Mouse (Mus musculus): ENCODE measurements around the gene Ppm1b. TPM values are rescaled to one million over a fixed set of nuclear protein-coding genes. Genes with fewer than 3 reads are reported as not detected.

The Ppm1b gene
- polyA plus RNA-seq, 1 experiment from 2014 or later, result 73.0 TPM

- no peak overlapping the region for H3K4me2 ChIP-seq (ENCODE audit: low read length)
- H3K9me3 ChIP-seq (ENCODE audit: control insufficient read depth, low read length), result no peaks in the 10 kb centered on the region
- no peak for ATAC-seq (ENCODE audit: insufficient number of reproducible peaks, insufficient read depth, low FRiP score, low read depth)
- H3K36me3 ChIP-seq (ENCODE audit: control insufficient read depth, insufficient read depth, low read length), result peaks cover 16% of the 10 kb centered on the region
- 58% methylated on average over 6 of the region's 6 CpGs for WGBS
- no peak overlapping the region for H3K4me3 ChIP-seq (ENCODE audit: control insufficient read depth in 1 of 2, insufficient read depth in 1 of 2, low read depth in 1 of 2, low read length in 2 of 2)
- H3K27me3 ChIP-seq (ENCODE audit: control insufficient read depth, insufficient read depth, low read length), result no peaks in the 10 kb centered on the region
- H3K9ac ChIP-seq (ENCODE audit: low read length), result no peak overlapping the region
- peaks cover 3 to 10% of the 10 kb centered on the region in 2 experiments; a peak in 3 of 4 replicates for H3K4me1 ChIP-seq (ENCODE audit: control insufficient read depth in 2 of 2, insufficient read depth in 2 of 2, low read length in 2 of 2)
- H3K27ac ChIP-seq (replicated peaks in 1 of 2; ENCODE audit: control insufficient read depth in 1 of 2, insufficient read depth in 1 of 2, low read depth in 2 of 2, low read length in 2 of 2), result no peak overlapping the region
Measured at GRCm38 (mm10) chr17:84995844-84996243, 39.3 kb downstream of the Ppm1b start.

DNA sequence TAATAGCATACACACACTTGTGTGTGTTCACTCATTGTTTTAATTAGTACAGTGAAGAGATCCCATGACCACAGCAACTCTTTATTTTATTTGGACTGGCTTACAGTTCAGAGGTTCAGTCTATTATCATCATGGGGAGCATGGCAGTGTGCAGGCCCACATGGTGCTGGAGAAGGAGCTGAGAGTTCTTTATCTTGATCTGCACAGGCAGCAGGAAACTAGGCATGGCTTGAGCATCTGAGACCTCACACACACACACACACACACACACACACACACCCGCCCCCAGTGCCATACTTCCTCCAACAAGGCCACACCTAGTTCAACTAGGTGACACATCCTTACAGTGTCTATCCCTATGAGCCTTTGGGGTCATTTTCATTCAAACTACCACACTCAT is 41.1 kb downstream of the Ppm1b start:
- Histone ChIP-seq H3K9ac (ENCODE audit: low read length) (no peak overlapping the region), H3K27me3 (ENCODE audit: control insufficient read depth, insufficient read depth, low read length) (no peaks in the 10 kb centered on the region), H3K4me2 (ENCODE audit: low read length) (no peak overlapping the region), H3K27ac (replicated peaks in 1 of 2; ENCODE audit: control insufficient read depth in 1 of 2, insufficient read depth in 1 of 2, low read depth in 2 of 2, low read length in 2 of 2) (no peak overlapping the region), H3K4me3 (ENCODE audit: control insufficient read depth in 1 of 2, insufficient read depth in 1 of 2, low read depth in 1 of 2, low read length in 2 of 2) (no peak overlapping the region), H3K4me1 (ENCODE audit: control insufficient read depth in 2 of 2, insufficient read depth in 2 of 2, low read length in 2 of 2) (peaks cover 3 to 10% of the 10 kb centered on the region in 2 experiments; a peak in 3 of 4 replicates), H3K9me3 (ENCODE audit: control insufficient read depth, low read length) (no peaks in the 10 kb centered on the region), H3K36me3 (ENCODE audit: control insufficient read depth, insufficient read depth, low read length) (peaks cover 16% of the 10 kb centered on the region)
- ATAC-seq (ENCODE audit: insufficient number of reproducible peaks, insufficient read depth, low FRiP score, low read depth), result no peak
- 81% methylated on average over 1 of the region's 1 CpGs for WGBS

DNA sequence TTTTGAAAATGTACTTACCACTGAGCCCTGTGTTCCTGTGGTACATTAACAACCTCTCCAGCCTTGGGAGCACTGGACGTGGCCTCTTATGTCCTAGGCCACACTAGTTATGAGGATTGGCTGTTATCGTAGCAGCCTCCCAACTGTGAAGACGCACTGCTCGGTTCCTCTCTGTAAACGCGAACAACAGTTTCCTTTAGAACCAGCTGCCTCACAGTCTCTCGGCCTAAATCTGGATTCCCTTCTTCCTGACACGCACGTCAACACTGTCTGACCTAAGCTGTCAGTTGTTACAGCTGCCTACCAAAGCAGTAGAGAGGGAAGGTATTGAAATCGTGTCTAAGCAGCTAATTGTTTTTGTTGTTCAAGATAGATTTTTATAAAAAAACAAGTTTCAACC is 43.1 kb downstream of the Ppm1b start:
- Histone ChIP-seq H3K4me1 (ENCODE audit: control insufficient read depth in 2 of 2, insufficient read depth in 2 of 2, low read length in 2 of 2) (peaks cover 3 to 10% of the 10 kb centered on the region in 2 experiments; a peak in 3 of 4 replicates), H3K36me3 (ENCODE audit: control insufficient read depth, insufficient read depth, low read length) (peaks cover 15% of the 10 kb centered on the region), H3K9ac (ENCODE audit: low read length) (no peak overlapping the region; the same call in 1 of the 2 replicates), H3K4me2 (ENCODE audit: low read length) (no peak overlapping the region; the same call in 1 of the 2 replicates), H3K4me3 (ENCODE audit: control insufficient read depth in 1 of 2, insufficient read depth in 1 of 2, low read depth in 1 of 2, low read length in 2 of 2) (no peak overlapping the region), H3K9me3 (ENCODE audit: control insufficient read depth, low read length) (no peaks in the 10 kb centered on the region), H3K27me3 (ENCODE audit: control insufficient read depth, insufficient read depth, low read length) (no peaks in the 10 kb centered on the region), H3K27ac (replicated peaks in 1 of 2; ENCODE audit: control insufficient read depth in 1 of 2, insufficient read depth in 1 of 2, low read depth in 2 of 2, low read length in 2 of 2) (0 out of 4 replicates have a peak overlapping the region, but pooled peaks of 1 of the 2 experiments have one; percentile 12)
- ATAC-seq (ENCODE audit: insufficient number of reproducible peaks, insufficient read depth, low FRiP score, low read depth), result no peak
- 22% methylated on average over 10 of the region's 10 CpGs for WGBS

DNA sequence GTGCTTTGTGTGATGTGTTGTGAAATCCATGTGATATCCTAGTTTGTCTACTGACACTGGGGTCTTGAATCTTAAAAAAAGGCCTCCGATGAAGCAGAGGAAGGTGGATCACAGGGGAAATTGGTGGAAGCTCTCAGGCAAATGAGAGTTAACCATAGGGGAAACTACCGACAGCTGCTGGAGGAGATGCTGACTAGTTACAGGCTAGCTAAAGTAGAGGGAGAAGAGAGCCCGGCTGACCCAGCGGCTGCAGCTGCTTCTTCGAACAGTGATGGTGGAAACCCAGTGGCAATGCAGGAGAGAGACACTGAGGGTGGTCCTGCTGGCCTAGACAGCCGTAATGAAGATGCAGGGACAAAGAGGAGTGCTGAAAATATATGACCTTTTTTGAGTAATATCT is 56.9 kb downstream of the Ppm1b start:
- H3K27ac ChIP-seq (replicated peaks in 1 of 2; ENCODE audit: control insufficient read depth in 1 of 2, insufficient read depth in 1 of 2, low read depth in 2 of 2, low read length in 2 of 2), result no peak overlapping the region
- H3K9me3 ChIP-seq (ENCODE audit: control insufficient read depth, low read length), result no peaks in the 10 kb centered on the region
- no peak overlapping the region for H3K9ac ChIP-seq (ENCODE audit: low read length)
- H3K36me3 ChIP-seq (ENCODE audit: control insufficient read depth, insufficient read depth, low read length), result peaks cover 33% of the 10 kb centered on the region
- H3K27me3 ChIP-seq (ENCODE audit: control insufficient read depth, insufficient read depth, low read length), result no peaks in the 10 kb centered on the region
- no peak overlapping the region for H3K4me3 ChIP-seq (ENCODE audit: control insufficient read depth in 1 of 2, insufficient read depth in 1 of 2, low read depth in 1 of 2, low read length in 2 of 2)
- H3K4me1 ChIP-seq (ENCODE audit: control insufficient read depth in 2 of 2, insufficient read depth in 2 of 2, low read length in 2 of 2), result no peaks in the 10 kb centered on the region; a peak in 1 of 4 replicates
- no peak overlapping the region for H3K4me2 ChIP-seq (ENCODE audit: low read length)
- WGBS, result 91% methylated on average over 6 of the region's 6 CpGs
- ATAC-seq (ENCODE audit: insufficient number of reproducible peaks, insufficient read depth, low FRiP score, low read depth), result no peak

DNA sequence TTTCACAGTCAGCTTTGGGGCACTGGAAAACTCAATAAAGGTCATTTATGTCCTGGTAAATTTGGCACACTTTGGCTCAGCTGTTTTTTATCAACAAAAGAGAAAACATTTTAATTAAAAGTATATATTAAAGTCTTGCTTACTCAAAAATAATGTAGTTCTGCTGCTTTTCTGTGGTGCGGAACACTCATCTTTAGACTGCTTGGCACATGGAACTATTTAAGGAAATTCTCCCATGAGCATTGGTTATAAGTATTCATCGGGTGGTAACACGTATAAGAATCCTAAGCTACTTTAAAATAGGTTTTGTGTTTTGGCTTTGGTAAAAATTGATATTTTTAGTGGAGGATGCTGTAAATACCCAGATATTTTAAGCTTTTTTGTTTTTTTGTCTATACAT is 58.1 kb downstream of the Ppm1b start:
- H3K4me1 ChIP-seq (ENCODE audit: control insufficient read depth in 2 of 2, insufficient read depth in 2 of 2, low read length in 2 of 2), result no peaks in the 10 kb centered on the region; a peak in 2 of 4 replicates
- WGBS, result 97% methylated on average over 3 of the region's 3 CpGs
- no peak overlapping the region for H3K4me2 ChIP-seq (ENCODE audit: low read length)
- no peaks in the 10 kb centered on the region for H3K27me3 ChIP-seq (ENCODE audit: control insufficient read depth, insufficient read depth, low read length)
- no peak overlapping the region for H3K4me3 ChIP-seq (ENCODE audit: control insufficient read depth in 1 of 2, insufficient read depth in 1 of 2, low read depth in 1 of 2, low read length in 2 of 2)
- H3K9ac ChIP-seq (ENCODE audit: low read length), result no peak overlapping the region
- H3K27ac ChIP-seq (replicated peaks in 1 of 2; ENCODE audit: control insufficient read depth in 1 of 2, insufficient read depth in 1 of 2, low read depth in 2 of 2, low read length in 2 of 2), result no peak overlapping the region
- ATAC-seq (ENCODE audit: insufficient number of reproducible peaks, insufficient read depth, low FRiP score, low read depth), result no peak
- H3K36me3 ChIP-seq (ENCODE audit: control insufficient read depth, insufficient read depth, low read length), result peaks cover 30% of the 10 kb centered on the region
- no peaks in the 10 kb centered on the region for H3K9me3 ChIP-seq (ENCODE audit: control insufficient read depth, low read length)

DNA sequence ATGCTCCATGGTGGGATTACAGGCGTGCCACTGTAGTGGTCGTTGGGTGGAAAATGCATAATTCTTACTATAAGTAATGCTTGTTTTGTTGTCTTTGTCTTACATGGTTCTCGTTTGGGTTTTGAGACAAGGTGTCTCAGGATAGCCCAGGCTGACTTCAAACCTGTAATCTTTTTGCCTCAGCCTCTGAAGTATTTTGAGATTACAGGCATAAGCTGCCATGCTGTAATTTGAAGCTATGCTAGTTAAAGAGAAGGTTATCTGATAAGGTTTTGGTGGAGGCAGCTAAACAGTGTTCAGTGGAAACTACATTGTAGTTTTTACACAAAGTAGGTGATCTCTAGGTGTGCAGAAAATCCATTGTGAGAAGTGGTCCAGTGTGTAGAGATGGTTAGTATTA is 61.8 kb downstream of the Ppm1b start:
- H3K36me3 ChIP-seq (ENCODE audit: control insufficient read depth, insufficient read depth, low read length), result 0 out of 2 replicates have a peak, but pooled peaks cover 8% of the 10 kb centered on the region
- H3K9me3 ChIP-seq (ENCODE audit: control insufficient read depth, low read length), result no peaks in the 10 kb centered on the region
- no peak for ATAC-seq (ENCODE audit: insufficient number of reproducible peaks, insufficient read depth, low FRiP score, low read depth)
- H3K27ac ChIP-seq (replicated peaks in 1 of 2; ENCODE audit: control insufficient read depth in 1 of 2, insufficient read depth in 1 of 2, low read depth in 2 of 2, low read length in 2 of 2), result no peak overlapping the region
- H3K27me3 ChIP-seq (ENCODE audit: control insufficient read depth, insufficient read depth, low read length), result no peaks in the 10 kb centered on the region
- WGBS, result 82% methylated on average over 3 of the region's 3 CpGs
- no peaks in the 10 kb centered on the region; a peak in 2 of 4 replicates for H3K4me1 ChIP-seq (ENCODE audit: control insufficient read depth in 2 of 2, insufficient read depth in 2 of 2, low read length in 2 of 2)
- no peak overlapping the region for H3K4me3 ChIP-seq (ENCODE audit: control insufficient read depth in 1 of 2, insufficient read depth in 1 of 2, low read depth in 1 of 2, low read length in 2 of 2)
- no peak overlapping the region for H3K9ac ChIP-seq (ENCODE audit: low read length)
- no peak overlapping the region for H3K4me2 ChIP-seq (ENCODE audit: low read length)

- Histone ChIP-seq H3K4me2 (ENCODE audit: low read length) (no peak overlapping the region), H3K9ac (ENCODE audit: low read length) (no peak overlapping the region), H3K4me1 (ENCODE audit: control insufficient read depth in 2 of 2, insufficient read depth in 2 of 2, low read length in 2 of 2) (no peaks in the 10 kb centered on the region; a peak in 2 of 4 replicates), H3K27me3 (ENCODE audit: control insufficient read depth, insufficient read depth, low read length) (no peaks in the 10 kb centered on the region), H3K4me3 (ENCODE audit: control insufficient read depth in 1 of 2, insufficient read depth in 1 of 2, low read depth in 1 of 2, low read length in 2 of 2) (no peak overlapping the region), H3K9me3 (ENCODE audit: control insufficient read depth, low read length) (no peaks in the 10 kb centered on the region), H3K27ac (replicated peaks in 1 of 2; ENCODE audit: control insufficient read depth in 1 of 2, insufficient read depth in 1 of 2, low read depth in 2 of 2, low read length in 2 of 2) (no peak overlapping the region), H3K36me3 (ENCODE audit: control insufficient read depth, insufficient read depth, low read length) (0 out of 2 replicates have a peak, but pooled peaks cover 8% of the 10 kb centered on the region)
- no peak for ATAC-seq (ENCODE audit: insufficient number of reproducible peaks, insufficient read depth, low FRiP score, low read depth)
- WGBS, result 73% methylated on average over 5 of the region's 5 CpGs
Measured at GRCm38 (mm10) chr17:85018794-85019193, 62.3 kb downstream of the Ppm1b start.

- Histone ChIP-seq H3K4me2 (ENCODE audit: low read length) (no peak overlapping the region), H3K27ac (replicated peaks in 1 of 2; ENCODE audit: control insufficient read depth in 1 of 2, insufficient read depth in 1 of 2, low read depth in 2 of 2, low read length in 2 of 2) (no peak overlapping the region), H3K9me3 (ENCODE audit: control insufficient read depth, low read length) (no peaks in the 10 kb centered on the region), H3K4me1 (ENCODE audit: control insufficient read depth in 2 of 2, insufficient read depth in 2 of 2, low read length in 2 of 2) (no peaks in the 10 kb centered on the region; a peak in 2 of 4 replicates), H3K27me3 (ENCODE audit: control insufficient read depth, insufficient read depth, low read length) (no peaks in the 10 kb centered on the region), H3K9ac (ENCODE audit: low read length) (no peak overlapping the region), H3K36me3 (ENCODE audit: control insufficient read depth, insufficient read depth, low read length) (0 out of 2 replicates have a peak, but pooled peaks cover 8% of the 10 kb centered on the region), H3K4me3 (ENCODE audit: control insufficient read depth in 1 of 2, insufficient read depth in 1 of 2, low read depth in 1 of 2, low read length in 2 of 2) (no peak overlapping the region)
- WGBS, result 77% methylated on average over 3 of the region's 3 CpGs
- ATAC-seq (ENCODE audit: insufficient number of reproducible peaks, insufficient read depth, low FRiP score, low read depth), result no peak
Measured at GRCm38 (mm10) chr17:85020343-85020742, 63.8 kb downstream of the Ppm1b start.

All from heart, embryonic 14.5 days (tissue).